Mouse (Mus musculus) liver, embryonic 14.5 days (tissue): ENCODE measurements around the gene Hoga1.

Source experiments
- CTCF ChIP-seq: IDR thresholded peaks from 2 replicates; pipeline ENCODE4 v1.5.1; 2016; ENCODE audit warnings: antibody characterized with exemption, low read depth, control low read depth
- EP300 ChIP-seq: IDR thresholded peaks from 2 replicates; pipeline ENCODE4 v1.6.1; 2016; ENCODE audit warnings: antibody characterized with exemption, low read depth

DNA sequence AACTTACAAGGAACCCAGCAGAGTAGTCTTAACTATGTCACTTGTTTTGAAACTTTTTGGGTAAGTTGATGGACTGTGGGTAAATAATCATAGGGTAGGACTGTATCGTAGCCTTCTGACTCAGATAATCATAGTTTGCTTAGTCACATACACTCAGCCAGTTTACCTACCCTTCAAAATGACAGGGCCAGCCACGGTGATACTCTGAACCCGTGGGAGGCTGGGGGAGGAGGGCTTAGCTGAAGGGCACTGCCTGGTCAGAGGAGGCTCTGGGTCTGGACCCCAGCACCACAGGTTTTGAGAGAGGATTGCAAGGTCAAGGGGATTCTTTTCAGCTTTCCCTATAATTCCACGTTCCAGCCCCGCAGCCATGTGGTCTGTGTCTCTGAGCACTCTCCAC is 73.2 kb downstream of the Hoga1 start:
- TF ChIP-seq CTCF, result no peak
- no peak for TF ChIP-seq EP300
